Mouse (Mus musculus) heart, embryonic 12.5 days (tissue): ENCODE data around the gene Ppp1r14a. TPM values are rescaled to one million over a fixed set of nuclear protein-coding genes. Genes with fewer than 3 reads are reported as not detected.

Experiments used
- ATAC-seq: fragments of 200-750 bp; cut with Nextera tagmentation; 2 replicates; pipeline ENCODE4 v1.8.0; 2017; ENCODE audit warnings: moderate TSS enrichment, moderate library complexity; ENCODE audit not compliant: insufficient number of reproducible peaks, low FRiP score
- H3K27ac ChIP-seq: fragments of 300-500 bp; sonication (generic); 2 replicates; pipeline ENCODE4 v1.5.1; 2016; ENCODE audit warnings: mild to moderate bottlenecking, moderate library complexity; ENCODE audit not compliant: poor library complexity, severe bottlenecking
- H3K27me3 ChIP-seq: fragments of 300-500 bp; sonication (generic); replicated peaks from 2 replicates; pipeline ENCODE4 v1.6.1; 2016; ENCODE audit warnings: mild to moderate bottlenecking, moderate library complexity
- H3K36me3 ChIP-seq: fragments of 300-500 bp; sonication (generic); 2 replicates; pipeline ENCODE4 v1.6.1; 2016; ENCODE audit warnings: mild to moderate bottlenecking, moderate library complexity
- H3K4me1 ChIP-seq: fragments of 300-500 bp; sonication (generic); replicated peaks from 2 replicates; pipeline ENCODE4 v1.6.1; 2016; ENCODE audit warnings: mild to moderate bottlenecking
- H3K4me2 ChIP-seq: fragments of 300-500 bp; sonication (generic); 2 replicates; pipeline ENCODE4 v1.6.1; 2016; ENCODE audit warnings: mild to moderate bottlenecking, moderate library complexity
- H3K4me3 ChIP-seq: fragments of 300-500 bp; sonication (generic); 2 replicates; pipeline ENCODE4 v1.5.1; 2016; ENCODE audit warnings: mild to moderate bottlenecking
- H3K9ac ChIP-seq: fragments of 300-500 bp; sonication (generic); 2 replicates; pipeline ENCODE4 v1.6.1; 2016; ENCODE audit warnings: mild to moderate bottlenecking, moderate library complexity
- H3K9me3 ChIP-seq: fragments of 300-500 bp; sonication (generic); replicated peaks from 2 replicates; pipeline ENCODE4 v1.6.1; 2016; ENCODE audit warnings: mild to moderate bottlenecking, moderate library complexity
- WGBS: fragments of 180-500 bp; shearing (Covaris S2); methylation state at CpG from one replicate; pipeline ENCODE4 v1.1.7; 2016; 5-methylcytosine and 5-hydroxymethylcytosine counted together
- polyA plus RNA-seq: library from polyadenylated mRNA; unstranded; fragments of >200 nt; fragmentation: Nextera tagmentation; extraction: Ambion mirVana; gene quantifications from 2 replicates; pipeline ENCODE4 v1.2.1, GENCODE M21; 2016

Ppp1r14a gene
- polyA plus RNA-seq, 1 experiment from 2014 or later: 13.2 TPM

GRCm38 (mm10) chr7:29304463-29305262 is 15.6 kb downstream of the Ppp1r14a start:
- Histone ChIP-seq H3K4me1 (peaks cover 37% of the 10 kb centered on the region), H3K9ac (peak overlapping the region; percentile 53), H3K27ac (no peak overlapping the region), H3K4me2 (peak overlapping the region; percentile 85), H3K27me3 (peaks cover 72% of the 10 kb centered on the region), H3K9me3 (no peaks in the 10 kb centered on the region), H3K4me3 (peak overlapping the region; percentile 51), H3K36me3 (no peaks in the 10 kb centered on the region)
- WGBS: under 1% methylated on average over 48 of the region's 48 CpGs
- ATAC-seq: no peak

GRCm38 (mm10) chr7:29305263-29305988 is 16.3 kb downstream of the Ppp1r14a start:
- Histone ChIP-seq H3K27me3 (peaks cover 77% of the 10 kb centered on the region), H3K9me3 (no peaks in the 10 kb centered on the region), H3K4me1 (peaks cover 39% of the 10 kb centered on the region), H3K36me3 (no peaks in the 10 kb centered on the region), H3K9ac (peak overlapping the region; percentile 53), H3K4me2 (peak overlapping the region; percentile 85), H3K4me3 (peak overlapping the region; percentile 51), H3K27ac (no peak overlapping the region)
- 23% methylated on average over 9 of the region's 9 CpGs for WGBS
- no peak for ATAC-seq

- Histone ChIP-seq H3K9me3 (no peaks in the 10 kb centered on the region), H3K4me3 (no peak overlapping the region), H3K36me3 (no peaks in the 10 kb centered on the region), H3K4me1 (peaks cover 39% of the 10 kb centered on the region), H3K27me3 (peaks cover 84% of the 10 kb centered on the region), H3K9ac (no peak overlapping the region), H3K4me2 (no peak overlapping the region), H3K27ac (no peak overlapping the region)
- 37% methylated on average over 7 of the region's 7 CpGs for WGBS
- ATAC-seq: no peak
These were observed 17.0 kb downstream of the Ppp1r14a start for GRCm38 (mm10) chr7:29306108-29306507.

- no peaks in the 10 kb centered on the region for H3K36me3 ChIP-seq
- peaks cover 39% of the 10 kb centered on the region for H3K4me1 ChIP-seq
- H3K4me3 ChIP-seq: no peak overlapping the region
- H3K9me3 ChIP-seq: no peaks in the 10 kb centered on the region
- H3K4me2 ChIP-seq: no peak overlapping the region
- no peak for ATAC-seq
- H3K9ac ChIP-seq: no peak overlapping the region
- peaks cover 89% of the 10 kb centered on the region for H3K27me3 ChIP-seq
- WGBS: 23% methylated on average over 7 of the region's 7 CpGs
- H3K27ac ChIP-seq: no peak overlapping the region
These were observed 17.5 kb downstream of the Ppp1r14a start for GRCm38 (mm10) chr7:29306619-29307018.

GRCm38 (mm10) chr7:29307350-29308104 is 18.4 kb downstream of the Ppp1r14a start:
- WGBS: 1% methylated on average over 42 of the region's 42 CpGs

GRCm38 (mm10) chr7:29309221-29309721 is 20.2 kb downstream of the Ppp1r14a start:
- WGBS: 1% methylated on average over 33 of the region's 36 CpGs
- no peak overlapping the region for H3K27ac ChIP-seq

More at GRCm38 (mm10) chr7:29307350-29308104, 18.4 kb downstream of the Ppp1r14a start:
- Histone ChIP-seq H3K27ac (no peak overlapping the region), H3K4me2 (peak overlapping the region; percentile 98), H3K9me3 (no peaks in the 10 kb centered on the region), H3K4me1 (peaks cover 39% of the 10 kb centered on the region), H3K9ac (peak overlapping the region; percentile 68), H3K4me3 (peak overlapping the region; percentile 70), H3K36me3 (no peaks in the 10 kb centered on the region), H3K27me3 (peaks cover 80% of the 10 kb centered on the region)
- peak; percentile 87 for ATAC-seq

GRCm38 (mm10) chr7:29309749-29310148 is 20.6 kb downstream of the Ppp1r14a start:
- Histone ChIP-seq H3K9me3 (no peaks in the 10 kb centered on the region), H3K4me1 (peaks cover 30% of the 10 kb centered on the region), H3K27me3 (peaks cover 66% of the 10 kb centered on the region), H3K36me3 (no peaks in the 10 kb centered on the region), H3K4me2 (peak overlapping the region; percentile 98), H3K9ac (peak overlapping the region; percentile 53; the same call in 1 of the 2 replicates), H3K27ac (no peak overlapping the region), H3K4me3 (peak overlapping the region; percentile 53)
- 9% methylated on average over 5 of the region's 5 CpGs for WGBS
- no peak for ATAC-seq

More at GRCm38 (mm10) chr7:29309221-29309721, 20.2 kb downstream of the Ppp1r14a start:
- Histone ChIP-seq H3K9me3 (no peaks in the 10 kb centered on the region), H3K4me1 (peaks cover 35% of the 10 kb centered on the region), H3K36me3 (no peaks in the 10 kb centered on the region), H3K4me2 (peak overlapping the region; percentile 98), H3K27me3 (peaks cover 70% of the 10 kb centered on the region), H3K9ac (peak overlapping the region; percentile 53), H3K4me3 (peak overlapping the region; percentile 53)
- ATAC-seq: 0 out of 2 replicates have a peak, but pooled peaks have one; percentile 6

GRCm38 (mm10) chr7:29313051-29313450 is 23.9 kb downstream of the Ppp1r14a start:
- 53% methylated on average over 9 of the region's 9 CpGs for WGBS
- H3K27ac ChIP-seq: no peak overlapping the region
- H3K27me3 ChIP-seq: peaks cover 63% of the 10 kb centered on the region

GRCm38 (mm10) chr7:29313572-29314261 is 24.6 kb downstream of the Ppp1r14a start:
- no peak overlapping the region for H3K27ac ChIP-seq
- H3K4me2 ChIP-seq: no peak overlapping the region
- WGBS: 58% methylated on average over 9 of the region's 9 CpGs
- peaks cover 63% of the 10 kb centered on the region for H3K27me3 ChIP-seq
- peaks cover 37% of the 10 kb centered on the region for H3K4me1 ChIP-seq
- H3K4me3 ChIP-seq: no peak overlapping the region
- H3K9me3 ChIP-seq: no peaks in the 10 kb centered on the region
- H3K9ac ChIP-seq: no peak overlapping the region
- no peaks in the 10 kb centered on the region for H3K36me3 ChIP-seq
- ATAC-seq: no peak

More at GRCm38 (mm10) chr7:29313051-29313450, 23.9 kb downstream of the Ppp1r14a start:
- peaks cover 32% of the 10 kb centered on the region for H3K4me1 ChIP-seq
- H3K4me2 ChIP-seq: no peak overlapping the region
- H3K9ac ChIP-seq: no peak overlapping the region
- no peaks in the 10 kb centered on the region for H3K36me3 ChIP-seq
- no peaks in the 10 kb centered on the region for H3K9me3 ChIP-seq
- no peak for ATAC-seq
- H3K4me3 ChIP-seq: no peak overlapping the region
